Mouse (Mus musculus): ENCODE results near the gene Ttc36.

DNA sequence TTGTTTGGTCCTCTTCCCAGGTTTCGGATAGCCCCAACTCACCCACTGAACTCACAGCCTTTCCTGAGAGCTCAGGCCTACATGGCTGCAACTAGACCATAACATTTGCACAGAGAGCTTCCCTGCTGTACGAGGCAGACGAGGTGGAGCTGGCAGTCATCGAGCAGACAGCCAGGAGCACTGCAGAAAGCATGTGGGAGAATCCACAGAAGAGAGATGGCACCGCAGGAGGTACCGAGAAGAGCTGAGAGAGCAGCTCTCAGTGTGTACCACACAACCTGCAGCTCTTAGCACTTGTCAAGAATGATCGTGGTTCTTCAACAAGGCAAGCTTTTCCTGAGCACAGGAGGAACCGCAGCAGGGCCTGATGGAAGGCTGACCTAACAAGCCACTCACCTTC is 11.3 kb upstream of the Ttc36 start:
- TF ChIP-seq MAFK (IDR thresholded peaks at IDR 0.05; ENCODE audit: insufficient read depth, low read depth, low read length) (no peak), CHD2 (IDR thresholded peaks at IDR 0.05; ENCODE audit: low read depth, low read length) (no peak)
